Mouse (Mus musculus): ENCODE results near the gene Gm6793.

- no peak for TF ChIP-seq CTCF (IDR thresholded peaks at IDR 0.05; ENCODE audit: control insufficient read depth, insufficient read depth, low read length)
- TF ChIP-seq POLR2A (IDR thresholded peaks at IDR 0.05; ENCODE audit: borderline replicate concordance, control insufficient read depth, low read depth, low read length), result no peak
Measured at GRCm38 (mm10) chr8:112007669-112008068, 7.2 kb downstream of the Gm6793 start.
